Mouse (Mus musculus): Measurements from ENCODE around the gene Med16. TPM values are rescaled to one million over a fixed set of nuclear protein-coding genes. Genes with fewer than 3 reads are reported as not detected.
A peak's percentile ranks its signal among the peaks of the same experiment; 100 is the strongest.

The Med16 gene
- polyA plus RNA-seq, 1 experiment from 2014 or later, result 48.2 TPM

- peaks cover 4% of the 10 kb centered on the region; the same call in 1 of the 2 replicates for H3K27me3 ChIP-seq (replicated peaks; ENCODE audit: control insufficient read depth, insufficient read depth, low read length)
- no peak overlapping the region for H3K27ac ChIP-seq (ENCODE audit: low read depth, low read length)
- H3K9ac ChIP-seq (ENCODE audit: low read depth, low read length), result no peak overlapping the region
- H3K9me3 ChIP-seq (ENCODE audit: control insufficient read depth, low read length), result no peaks in the 10 kb centered on the region
- no peaks in the 10 kb centered on the region for H3K36me3 ChIP-seq (ENCODE audit: control insufficient read depth, insufficient read depth, low read length)
- peaks cover 5% of the 10 kb centered on the region; the same call in 1 of the 2 replicates for H3K4me1 ChIP-seq (ENCODE audit: control insufficient read depth, insufficient read depth, low read depth, low read length)
- no peak overlapping the region for H3K4me3 ChIP-seq (ENCODE audit: low read length)
- H3K4me2 ChIP-seq (ENCODE audit: low read length), result no peak overlapping the region
- 72% methylated on average over 4 of the region's 4 CpGs for WGBS
- peak; percentile 16; the same call in 1 of the 2 replicates for ATAC-seq
Observed at GRCm38 (mm10) chr10:79884446-79884845, 24.3 kb downstream of the Med16 start.

DNA sequence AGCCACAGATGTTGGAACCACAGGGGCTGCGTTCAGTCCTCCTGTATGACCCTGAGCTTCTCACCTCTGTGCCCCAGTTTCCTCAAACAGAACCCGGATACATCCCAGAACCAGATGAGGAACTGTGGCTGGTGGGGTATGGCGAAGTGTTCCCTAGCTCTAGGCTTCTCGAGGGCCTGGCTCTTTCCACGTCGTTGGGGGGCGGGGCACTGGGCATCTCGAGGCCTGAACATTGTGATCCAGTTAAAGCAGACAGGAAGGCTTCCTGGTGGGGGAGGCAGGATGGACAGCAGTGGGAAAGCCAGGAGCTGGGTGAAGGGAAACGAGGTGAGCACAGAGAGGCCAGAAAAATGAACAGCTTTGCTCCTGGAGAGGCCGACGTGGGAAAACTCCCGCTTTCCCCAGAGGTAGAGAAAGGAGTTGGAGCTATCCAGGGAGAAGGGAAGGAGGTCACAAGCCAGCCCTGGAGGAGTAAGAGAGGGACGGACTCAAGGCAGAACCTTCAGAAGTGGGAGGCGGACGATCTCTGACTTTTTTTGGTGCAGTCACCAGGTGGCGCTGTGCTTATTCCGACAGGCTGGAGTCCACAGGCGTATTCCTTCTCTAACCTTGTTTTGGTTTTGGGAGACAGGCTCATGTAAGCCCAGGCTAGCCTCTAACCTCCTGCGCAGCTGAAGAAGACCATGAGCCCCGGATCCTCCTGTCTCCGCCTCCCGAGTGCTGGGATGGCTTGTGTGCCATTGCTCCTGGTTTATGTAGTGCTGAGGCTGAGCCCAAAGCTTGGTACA, 25.2 kb downstream of the Med16 start:
- Histone ChIP-seq H3K4me1 (ENCODE audit: control insufficient read depth, insufficient read depth, low read depth, low read length) (peaks cover 5% of the 10 kb centered on the region; the same call in 1 of the 2 replicates), H3K4me2 (ENCODE audit: low read length) (peak overlapping the region; percentile 15; the same call in 1 of the 2 replicates), H3K9ac (ENCODE audit: low read depth, low read length) (peak overlapping the region; percentile 11; the same call in 1 of the 2 replicates), H3K27ac (ENCODE audit: low read depth, low read length) (no peak overlapping the region), H3K27me3 (replicated peaks; ENCODE audit: control insufficient read depth, insufficient read depth, low read length) (peaks cover 4% of the 10 kb centered on the region; the same call in 1 of the 2 replicates), H3K4me3 (ENCODE audit: low read length) (no peak overlapping the region), H3K9me3 (ENCODE audit: control insufficient read depth, low read length) (no peaks in the 10 kb centered on the region), H3K36me3 (ENCODE audit: control insufficient read depth, insufficient read depth, low read length) (no peaks in the 10 kb centered on the region)
- ATAC-seq, result peak; percentile 34; the same call in 1 of the 2 replicates
- 18% methylated on average over 22 of the region's 22 CpGs for WGBS

GRCm38 (mm10) chr10:79881981-79882380, 26.7 kb downstream of the Med16 start:
- Histone ChIP-seq H3K9me3 (ENCODE audit: control insufficient read depth, low read length) (no peaks in the 10 kb centered on the region), H3K4me3 (ENCODE audit: low read length) (0 out of 2 replicates have a peak overlapping the region, but pooled peaks have one; percentile 6), H3K4me1 (ENCODE audit: control insufficient read depth, insufficient read depth, low read depth, low read length) (peaks cover 5% of the 10 kb centered on the region; the same call in 1 of the 2 replicates), H3K36me3 (ENCODE audit: control insufficient read depth, insufficient read depth, low read length) (no peaks in the 10 kb centered on the region), H3K9ac (ENCODE audit: low read depth, low read length) (peak overlapping the region; percentile 43), H3K27me3 (replicated peaks; ENCODE audit: control insufficient read depth, insufficient read depth, low read length) (peaks cover 4% of the 10 kb centered on the region; the same call in 1 of the 2 replicates), H3K27ac (ENCODE audit: low read depth, low read length) (no peak overlapping the region), H3K4me2 (ENCODE audit: low read length) (peak overlapping the region; percentile 27)
- WGBS, result 9% methylated on average over 22 of the region's 22 CpGs
- peak; percentile 22; the same call in 1 of the 2 replicates for ATAC-seq

- 16% methylated on average over 9 of the region's 9 CpGs for WGBS
- Histone ChIP-seq H3K27ac (ENCODE audit: low read depth, low read length) (no peak overlapping the region), H3K27me3 (replicated peaks; ENCODE audit: control insufficient read depth, insufficient read depth, low read length) (peaks cover 4% of the 10 kb centered on the region; the same call in 1 of the 2 replicates), H3K36me3 (ENCODE audit: control insufficient read depth, insufficient read depth, low read length) (no peaks in the 10 kb centered on the region), H3K9ac (ENCODE audit: low read depth, low read length) (no peak overlapping the region), H3K9me3 (ENCODE audit: control insufficient read depth, low read length) (no peaks in the 10 kb centered on the region), H3K4me3 (ENCODE audit: low read length) (no peak overlapping the region), H3K4me2 (ENCODE audit: low read length) (no peak overlapping the region), H3K4me1 (ENCODE audit: control insufficient read depth, insufficient read depth, low read depth, low read length) (peaks cover 5% of the 10 kb centered on the region; the same call in 1 of the 2 replicates)
- no peak for ATAC-seq
Observed at GRCm38 (mm10) chr10:79880721-79881120, 28.0 kb downstream of the Med16 start.

DNA sequence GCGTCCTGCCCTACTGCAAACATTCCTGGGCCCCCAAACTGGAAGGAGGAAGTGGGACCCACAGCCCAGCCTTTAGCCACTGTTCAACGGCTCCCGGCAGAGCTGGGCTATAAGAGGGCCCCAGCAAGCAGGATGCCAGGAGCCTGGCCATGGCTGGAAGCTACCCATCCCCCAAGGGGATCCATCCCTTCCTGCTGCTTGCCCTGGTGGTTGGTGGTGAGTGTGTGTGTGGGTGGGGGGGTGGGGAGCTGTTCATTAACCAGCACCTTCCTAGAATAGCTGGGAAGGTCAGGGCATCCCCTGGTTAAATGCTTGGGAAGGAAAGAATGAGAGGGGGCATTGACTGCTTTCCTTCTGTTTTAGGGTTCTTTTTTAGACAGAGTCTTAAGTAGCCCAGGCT, 29.2 kb downstream of the Med16 start:
- Histone ChIP-seq H3K4me1 (ENCODE audit: control insufficient read depth, insufficient read depth, low read depth, low read length) (peaks cover 14% of the 10 kb centered on the region), H3K27me3 (replicated peaks; ENCODE audit: control insufficient read depth, insufficient read depth, low read length) (peaks cover 4% of the 10 kb centered on the region; the same call in 1 of the 2 replicates), H3K27ac (ENCODE audit: low read depth, low read length) (no peak overlapping the region), H3K36me3 (ENCODE audit: control insufficient read depth, insufficient read depth, low read length) (no peaks in the 10 kb centered on the region), H3K4me3 (ENCODE audit: low read length) (no peak overlapping the region), H3K4me2 (ENCODE audit: low read length) (no peak overlapping the region), H3K9ac (ENCODE audit: low read depth, low read length) (no peak overlapping the region), H3K9me3 (ENCODE audit: control insufficient read depth, low read length) (no peaks in the 10 kb centered on the region)
- ATAC-seq, result no peak
- WGBS, result 48% methylated on average over 3 of the region's 3 CpGs

DNA sequence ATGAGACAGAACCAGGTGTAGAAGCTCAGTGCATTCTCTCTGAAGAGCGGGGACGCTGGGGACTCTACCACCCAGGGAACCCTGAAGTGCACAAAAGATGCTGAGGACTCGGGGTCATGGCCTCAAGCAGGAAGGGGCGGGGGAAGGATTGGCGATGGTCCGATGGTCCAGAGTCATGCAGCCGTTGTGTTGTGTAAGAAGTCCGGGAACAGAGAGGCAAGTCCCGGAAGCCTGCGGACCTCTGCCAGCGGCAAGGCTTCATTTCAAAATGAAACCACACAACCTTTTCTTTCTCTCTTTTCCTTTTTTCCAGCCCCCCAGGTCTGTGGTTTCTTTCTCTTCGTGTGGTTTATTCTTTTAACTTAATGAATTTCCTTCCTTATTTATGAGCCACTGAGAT, 31.0 kb downstream of the Med16 start:
- H3K4me1 ChIP-seq (ENCODE audit: control insufficient read depth, insufficient read depth, low read depth, low read length), result peaks cover 14% of the 10 kb centered on the region
- no peaks in the 10 kb centered on the region for H3K9me3 ChIP-seq (ENCODE audit: control insufficient read depth, low read length)
- H3K36me3 ChIP-seq (ENCODE audit: control insufficient read depth, insufficient read depth, low read length), result no peaks in the 10 kb centered on the region
- WGBS, result 41% methylated on average over 12 of the region's 12 CpGs
- H3K9ac ChIP-seq (ENCODE audit: low read depth, low read length), result no peak overlapping the region
- ATAC-seq, result no peak
- H3K27me3 ChIP-seq (replicated peaks; ENCODE audit: control insufficient read depth, insufficient read depth, low read length), result peaks cover 4% of the 10 kb centered on the region; the same call in 1 of the 2 replicates
- no peak overlapping the region for H3K4me2 ChIP-seq (ENCODE audit: low read length)
- no peak overlapping the region for H3K4me3 ChIP-seq (ENCODE audit: low read length)
- H3K27ac ChIP-seq (ENCODE audit: low read depth, low read length), result no peak overlapping the region

DNA sequence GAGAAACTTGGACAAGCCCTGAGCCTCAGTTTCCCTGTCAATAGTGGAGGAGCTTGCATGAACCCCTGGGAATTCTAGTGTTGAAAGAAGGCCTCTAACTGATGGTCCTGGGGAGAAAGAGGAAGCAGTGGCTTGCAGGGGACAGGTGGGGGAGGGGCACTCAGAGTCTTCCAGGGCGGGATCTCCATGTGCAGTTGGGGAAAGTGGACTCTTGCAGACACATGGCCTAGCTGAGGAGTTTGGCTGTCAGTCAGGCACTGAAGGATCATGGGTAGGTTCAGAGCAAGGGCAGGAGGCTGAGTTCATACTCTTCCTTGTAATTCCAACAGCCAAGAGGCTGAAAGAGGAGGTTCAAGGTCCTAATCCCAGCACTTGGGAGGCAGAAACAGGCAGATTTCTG, 31.5 kb downstream of the Med16 start:
- Histone ChIP-seq H3K4me3 (ENCODE audit: low read length) (no peak overlapping the region), H3K27me3 (replicated peaks; ENCODE audit: control insufficient read depth, insufficient read depth, low read length) (peaks cover 4% of the 10 kb centered on the region; the same call in 1 of the 2 replicates), H3K9ac (ENCODE audit: low read depth, low read length) (no peak overlapping the region), H3K4me1 (ENCODE audit: control insufficient read depth, insufficient read depth, low read depth, low read length) (peaks cover 16% of the 10 kb centered on the region), H3K36me3 (ENCODE audit: control insufficient read depth, insufficient read depth, low read length) (no peaks in the 10 kb centered on the region), H3K27ac (ENCODE audit: low read depth, low read length) (no peak overlapping the region), H3K4me2 (ENCODE audit: low read length) (no peak overlapping the region), H3K9me3 (ENCODE audit: control insufficient read depth, low read length) (no peaks in the 10 kb centered on the region)
- ATAC-seq, result no peak
- WGBS, result 46% methylated on average over 1 of the region's 1 CpGs

DNA sequence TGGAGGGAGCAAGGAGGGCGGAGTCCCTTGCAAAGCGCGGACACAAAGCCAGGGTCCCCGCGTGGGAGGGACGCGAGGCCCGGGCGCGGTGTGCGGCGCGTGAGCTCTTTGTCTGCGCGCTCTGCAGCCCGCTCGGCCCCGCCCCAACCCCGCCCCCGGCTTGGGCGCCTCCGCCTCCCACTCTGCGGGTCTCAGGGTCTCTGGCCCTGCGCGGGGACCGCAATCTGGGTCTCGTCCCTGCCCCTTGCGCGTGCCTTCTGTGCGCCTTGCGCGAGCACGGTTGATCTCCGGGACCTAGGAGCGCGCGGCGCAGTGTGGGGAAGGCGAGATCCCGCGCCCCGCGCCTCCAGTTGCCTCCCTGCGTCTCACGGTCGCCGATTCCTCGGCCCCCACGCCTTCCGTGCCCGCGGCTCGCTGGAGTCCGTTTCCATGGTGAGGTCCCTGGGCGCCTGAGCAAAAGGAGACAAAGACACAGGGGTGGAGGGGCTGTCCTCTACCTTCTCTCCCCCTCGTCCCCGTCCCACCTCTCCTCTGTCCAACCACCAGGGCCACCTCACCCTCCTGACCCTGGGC, 34.3 kb downstream of the Med16 start, which contains the start of the genes Prtn3 and Plppr3:
Prtn3 (plus strand) TSS at position 187 of the 573 bp plus-strand sequence.
Plppr3 (minus strand) TSS at position 345 of the 573 bp plus-strand sequence.
- peak within 1 kb of the TSS; percentile 90 for H3K27ac ChIP-seq (ENCODE audit: low read depth, low read length)
- H3K27me3 ChIP-seq (replicated peaks; ENCODE audit: control insufficient read depth, insufficient read depth, low read length), result no peaks in the 10 kb centered on the region
- 0% methylated on average over 43 of the region's 57 CpGs for WGBS
- peak within 1 kb of the TSS; percentile 65 for H3K4me3 ChIP-seq (ENCODE audit: low read length)
- peak within 1 kb of the TSS; percentile 74 for H3K9ac ChIP-seq (ENCODE audit: low read depth, low read length)
- peaks cover 25% of the 10 kb centered on the region for H3K4me1 ChIP-seq (ENCODE audit: control insufficient read depth, insufficient read depth, low read depth, low read length)
- peak within 1 kb of the TSS; percentile 96 for H3K4me2 ChIP-seq (ENCODE audit: low read length)
- ATAC-seq, result peak; percentile 93
- no peaks in the 10 kb centered on the region for H3K9me3 ChIP-seq (ENCODE audit: control insufficient read depth, low read length)
- 0 out of 2 replicates have a peak, but pooled peaks cover 3% of the 10 kb centered on the region for H3K36me3 ChIP-seq (ENCODE audit: control insufficient read depth, insufficient read depth, low read length)
